Comparison of ENCODE assay signal across 9 mouse cellular contexts in genomic region chr3:123160792-123161191, GRCm38 (mm10).
DNase-seq lines count a peak whose midpoint lies in the region; ATAC-seq and TF ChIP-seq lines count a peak whose summit lies in the region.
"Had no signal": no experiment of that assay in that cellular context is flagged by ENCODE, and none has a peak within 500 bp of the region (broad histone marks: within the 10 kb centered on the region; RNA-seq: fewer than 3 reads in every experiment).

No protein-coding gene starts in this region.

- no peak overlapping the region for H3K4me3 ChIP-seq in kidney, embryonic 14.5 days (ENCODE audit: low read length)
- H3K4me3 ChIP-seq in E14TG2a.4 (replicated peaks; ENCODE audit: low read length): no peak overlapping the region
- H3K4me3 ChIP-seq in liver, embryonic 14.5 days (ENCODE audit: insufficient read depth in 1 of 2, low read depth in 2 of 2, low read length in 2 of 2): no peak overlapping the region
- H3K4me3 ChIP-seq: embryonic facial prominence, embryonic 15.5 days; limb, embryonic 13.5 days had no signal

- H3K27ac ChIP-seq in kidney, embryonic 14.5 days (ENCODE audit: low read depth, low read length): no peak overlapping the region
- no peak overlapping the region for H3K27ac ChIP-seq in liver, embryonic 14.5 days
- H3K27ac ChIP-seq: embryonic facial prominence, embryonic 15.5 days; limb, embryonic 13.5 days had no signal

- no peak for ATAC-seq in kidney, embryonic 14.5 days (ENCODE audit: low FRiP score, low TSS enrichment)
- ATAC-seq in common myeloid progenitor, adult 5-6 weeks (replicated peaks; ENCODE audit: low read depth, poor library complexity, severe bottlenecking): peak; percentile 42; the same call in 1 of the 2 replicates
- ATAC-seq in liver, embryonic 14.5 days (ENCODE audit: insufficient read depth): no peak

- H3K36me3 ChIP-seq in kidney, embryonic 14.5 days (ENCODE audit: control insufficient read depth, insufficient read depth, low read length): no peaks in the 10 kb centered on the region
- H3K36me3 ChIP-seq in E14TG2a.4 (ENCODE audit: insufficient read depth, low read length): no peaks in the 10 kb centered on the region
- H3K36me3 ChIP-seq in liver, embryonic 14.5 days (replicated peaks; ENCODE audit: control insufficient read depth, insufficient read depth, low read depth): no peaks in the 10 kb centered on the region
- H3K36me3 ChIP-seq: embryonic facial prominence, embryonic 15.5 days; limb, embryonic 13.5 days had no signal

- peak; percentile 87 for TF ChIP-seq CTCF in E14TG2a.4 (conservative IDR thresholded peaks at IDR 0.05; ENCODE audit: low read length)
- TF ChIP-seq CTCF in liver, embryonic 14.5 days (IDR thresholded peaks at IDR 0.05; ENCODE audit: low read depth): peak; percentile 69

- WGBS in kidney, embryonic 14.5 days: 13% methylated on average over 4 of the region's 4 CpGs
- WGBS in liver, embryonic 14.5 days (ENCODE audit: insufficient replicate concordance): 9% methylated on average over 4 of the region's 4 CpGs

- H3K27me3 ChIP-seq in kidney, embryonic 14.5 days (ENCODE audit: control insufficient read depth, insufficient read depth, low read length): no peaks in the 10 kb centered on the region
- peaks cover 9% of the 10 kb centered on the region; the same call in 1 of the 2 replicates for H3K27me3 ChIP-seq in E14TG2a.4 (ENCODE audit: insufficient read depth, low read length)
- H3K27me3 ChIP-seq in liver, embryonic 14.5 days (ENCODE audit: control insufficient read depth, insufficient read depth, low read length): no peaks in the 10 kb centered on the region
- H3K27me3 ChIP-seq: embryonic facial prominence, embryonic 15.5 days; limb, embryonic 13.5 days had no signal

- no peak overlapping the region for H3K9ac ChIP-seq in kidney, embryonic 14.5 days (ENCODE audit: low read depth, low read length)
- H3K9ac ChIP-seq in liver, embryonic 14.5 days (replicated peaks): no peak overlapping the region
- H3K9ac ChIP-seq: embryonic facial prominence, embryonic 15.5 days; limb, embryonic 13.5 days had no signal

- no peaks in the 10 kb centered on the region for H3K9me3 ChIP-seq in kidney, embryonic 14.5 days (ENCODE audit: control insufficient read depth, low read length)
- no peaks in the 10 kb centered on the region for H3K9me3 ChIP-seq in E14TG2a.4 (ENCODE audit: low read length)
- H3K9me3 ChIP-seq in liver, embryonic 14.5 days (ENCODE audit: control insufficient read depth, low read length): no peaks in the 10 kb centered on the region
- H3K9me3 ChIP-seq: embryonic facial prominence, embryonic 15.5 days; limb, embryonic 13.5 days had no signal

- peaks cover 26% of the 10 kb centered on the region for H3K4me1 ChIP-seq in kidney, embryonic 14.5 days (ENCODE audit: control insufficient read depth, insufficient read depth, low read length)
- peaks cover 8% of the 10 kb centered on the region for H3K4me1 ChIP-seq in E14TG2a.4 (replicated peaks; ENCODE audit: low read depth, low read length)
- H3K4me1 ChIP-seq in liver, embryonic 14.5 days (replicated peaks; ENCODE audit: control insufficient read depth in 2 of 2, insufficient read depth in 2 of 2, low read length in 1 of 2): peaks cover 0 to 3% of the 10 kb centered on the region in 2 experiments; a peak in 2 of 4 replicates

- TF ChIP-seq EP300 in liver, embryonic 14.5 days (IDR thresholded peaks at IDR 0.05; ENCODE audit: low read depth): no peak

- peak; percentile 18 for DNase-seq in kidney, adult 18-20 months
- DNase-seq in A20 (ENCODE audit: low read depth, low spot score): peak; percentile 58
- DNase-seq in liver, embryonic 14.5 days (ENCODE audit: low read depth in 3 of 3, low spot score in 3 of 3): peak in 2 of 3 experiments; percentile 6 to 20
- DNase-seq in thymus, postnatal 14 days: peak; percentile 20

- H3K4me2 ChIP-seq in kidney, embryonic 14.5 days (replicated peaks; ENCODE audit: low read depth, low read length): no peak overlapping the region
- H3K4me2 ChIP-seq in liver, embryonic 14.5 days (ENCODE audit: low read depth): no peak overlapping the region
- H3K4me2 ChIP-seq: embryonic facial prominence, embryonic 15.5 days; limb, embryonic 13.5 days had no signal
